Mouse (Mus musculus): ENCODE results near the gene Runx2. TPM values are rescaled to one million over a fixed set of nuclear protein-coding genes. Genes with fewer than 3 reads are reported as not detected.

Gene Runx2
- under 1 TPM; 0.35 to 0.41 TPM for total RNA-seq (2021)
- long read RNA-seq, experiment 1, result 0 reads
- long read RNA-seq, experiment 2, partial matches to known transcripts, result 0 of 1 reads
- long read RNA-seq, experiment 2, other reads (novel, unspliced or antisense), result 1 of 1 reads

DNA sequence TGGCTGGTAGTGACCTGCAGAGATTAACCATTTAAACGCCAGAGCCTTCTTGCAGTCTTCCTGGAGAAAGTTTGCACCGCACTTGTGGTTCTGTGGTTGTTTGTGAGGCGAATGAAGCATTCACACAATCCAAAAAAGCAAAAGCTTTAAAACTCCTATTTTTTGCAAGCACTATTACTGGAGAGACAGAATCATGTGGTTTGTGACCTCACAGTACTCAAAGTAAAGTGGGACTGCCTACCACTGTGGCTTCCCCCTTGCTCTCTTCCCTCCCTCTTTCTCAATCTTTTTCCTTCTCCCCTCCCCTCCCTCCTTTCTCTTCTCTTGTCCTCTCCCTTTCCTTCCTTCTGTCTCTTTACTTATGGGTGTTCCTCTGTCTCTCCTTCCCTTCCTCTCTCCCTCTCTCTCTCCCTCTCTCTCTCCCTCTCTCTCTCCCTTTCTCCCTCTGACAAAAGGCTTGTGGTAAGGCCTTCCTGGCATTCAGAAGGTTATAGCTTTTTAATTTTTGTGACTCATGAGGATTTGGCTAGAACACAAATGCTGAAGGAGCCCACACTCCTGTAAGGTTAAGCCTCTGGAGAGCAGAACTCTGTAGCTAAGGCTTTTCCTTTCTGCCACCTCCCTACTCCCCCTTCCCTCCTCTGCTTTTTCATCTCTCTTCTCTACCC, at the start of gene Runx2:
Gene Runx2, minus strand, starts transcription at position 290 of the 668 bp plus-strand sequence.
- DNase-seq, result no peak

DNA sequence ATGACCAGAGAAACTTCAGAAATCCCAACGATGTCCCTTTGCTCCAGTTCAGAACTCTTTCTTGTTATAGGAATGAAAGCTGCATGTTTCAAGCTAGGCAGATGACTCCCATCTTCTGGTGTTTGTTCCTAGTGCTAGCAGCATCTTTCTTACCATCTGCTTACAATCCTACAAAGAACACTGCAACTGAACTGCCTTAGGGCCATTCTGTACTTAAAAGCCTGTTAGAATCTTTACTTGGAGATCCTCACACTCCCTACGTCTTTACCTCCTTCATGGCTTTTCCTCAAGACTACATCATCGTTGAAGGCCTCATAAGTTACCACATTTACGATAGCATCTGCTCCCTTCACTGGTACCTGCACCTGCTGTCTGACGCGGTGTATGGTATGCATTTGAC, 48.6 kb upstream of the Runx2 start:
- DNase-seq, result no peak

DNA sequence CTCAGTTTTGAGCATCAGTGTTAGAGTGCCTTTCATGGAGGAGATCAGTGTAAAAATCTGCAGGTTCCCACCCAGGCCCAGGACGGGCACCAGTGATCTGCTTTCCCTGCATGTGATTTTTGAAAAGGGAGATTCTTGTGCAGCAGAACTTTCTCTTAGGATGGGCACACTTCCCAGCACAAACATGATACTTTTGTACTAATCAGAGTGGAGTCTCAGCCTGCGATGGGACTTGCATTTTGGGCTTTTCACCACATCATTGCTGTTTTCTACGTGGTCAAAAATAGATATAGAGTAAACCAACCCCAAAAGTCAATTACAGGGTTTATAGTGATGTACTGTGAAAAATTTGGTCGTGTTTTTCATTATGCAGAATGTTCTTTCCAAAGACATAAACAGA, 27.6 kb upstream of the Runx2 start:
- no peak for DNase-seq

DNA sequence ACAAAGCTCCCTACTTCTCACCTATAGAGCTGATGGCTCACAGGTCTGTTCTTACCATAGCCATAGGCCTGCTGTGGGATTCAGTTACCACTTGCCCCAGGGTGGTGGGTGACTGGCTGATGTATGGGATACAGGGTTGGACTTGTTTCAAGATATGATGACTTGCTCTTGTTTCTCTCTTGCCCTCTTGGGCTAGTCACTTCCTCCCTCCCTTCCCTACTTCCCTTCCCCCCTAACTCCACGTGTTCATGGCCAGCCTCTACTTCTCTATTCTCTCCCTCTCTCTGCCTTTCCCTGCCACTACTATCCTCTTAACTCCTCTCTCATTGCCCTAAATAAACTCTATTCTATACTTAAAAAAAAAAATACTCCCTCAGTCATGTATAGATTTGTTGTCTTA, 16.6 kb upstream of the Runx2 start:
- DNase-seq, result no peak

DNA sequence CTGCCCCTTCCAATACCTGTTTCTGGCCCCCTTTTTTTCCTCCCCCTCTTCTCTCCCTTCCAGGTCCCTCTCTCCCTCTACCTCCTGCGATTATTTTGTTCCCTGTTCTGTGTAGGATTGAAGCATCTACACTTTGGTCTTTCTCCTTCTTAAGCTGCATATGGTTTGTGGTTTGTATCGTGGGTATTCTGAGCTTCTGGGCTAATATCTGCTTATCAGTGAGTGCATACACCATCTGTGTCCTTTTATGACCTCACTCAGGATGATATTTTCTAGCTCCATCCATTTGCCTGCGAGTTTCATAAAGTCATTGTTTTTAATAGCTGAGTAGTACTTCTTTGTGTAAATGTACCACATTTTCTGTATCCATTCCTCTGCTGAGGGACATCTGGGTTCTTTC, 15.0 kb upstream of the Runx2 start:
- no peak for DNase-seq

DNA sequence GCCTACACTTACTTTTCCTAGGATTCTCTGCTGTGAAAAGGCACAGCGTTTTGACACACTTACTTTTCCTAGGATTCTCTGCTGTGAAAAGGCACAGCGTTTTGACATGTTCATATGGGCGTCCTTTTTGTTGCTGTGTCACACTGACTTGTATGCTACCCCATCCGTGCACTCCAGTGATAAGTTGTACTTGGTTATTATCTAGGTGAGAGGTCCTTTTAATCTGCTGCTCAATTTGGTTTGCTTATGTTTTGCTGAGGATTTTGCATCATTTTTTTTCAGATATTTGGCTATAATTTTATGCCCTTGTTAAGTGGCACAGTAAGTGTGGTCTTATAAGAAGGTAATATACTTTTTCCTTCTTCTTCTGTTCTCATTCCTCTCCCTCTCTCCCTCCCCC, 13.4 kb upstream of the Runx2 start:
- no peak for DNase-seq

DNA sequence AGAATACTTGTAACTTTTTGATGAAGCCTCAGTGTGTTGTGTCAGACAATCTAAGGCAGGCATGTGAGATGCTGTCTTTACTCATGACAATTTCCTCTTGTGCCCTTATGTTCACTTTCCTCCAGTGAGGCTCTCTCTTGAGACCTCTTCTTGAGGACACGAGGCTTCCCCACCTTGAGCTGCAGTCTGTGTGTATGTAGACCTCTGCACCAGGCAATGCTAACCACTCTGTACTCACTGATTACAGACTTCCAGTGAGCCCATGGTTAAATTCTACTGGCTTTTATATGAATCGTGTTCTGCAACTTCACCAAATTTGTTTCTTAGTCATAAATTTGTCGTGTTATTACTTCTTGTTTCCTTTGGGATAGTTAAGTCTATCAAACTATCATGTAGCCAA, 12.5 kb upstream of the Runx2 start:
- DNase-seq, result no peak

DNA sequence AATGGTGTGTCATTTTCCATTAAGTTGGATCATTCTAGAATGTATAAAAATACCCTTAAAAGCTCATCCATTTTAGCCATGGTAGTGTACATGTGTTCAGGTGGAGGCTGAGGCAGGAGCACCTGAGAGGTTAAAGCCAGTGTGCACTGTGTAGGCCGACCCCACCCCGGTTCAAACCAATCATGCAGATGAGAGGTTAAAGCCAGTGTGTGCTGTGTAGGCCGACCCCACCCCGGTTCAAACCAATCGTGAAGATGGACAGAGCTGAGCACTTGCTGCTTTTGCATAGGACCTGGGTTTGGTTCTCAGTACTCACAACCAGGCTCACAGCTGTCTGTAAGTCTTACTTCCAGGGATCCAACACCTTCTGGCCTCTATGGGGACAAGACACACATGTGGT, 7.3 kb upstream of the Runx2 start:
- DNase-seq, result no peak

DNA sequence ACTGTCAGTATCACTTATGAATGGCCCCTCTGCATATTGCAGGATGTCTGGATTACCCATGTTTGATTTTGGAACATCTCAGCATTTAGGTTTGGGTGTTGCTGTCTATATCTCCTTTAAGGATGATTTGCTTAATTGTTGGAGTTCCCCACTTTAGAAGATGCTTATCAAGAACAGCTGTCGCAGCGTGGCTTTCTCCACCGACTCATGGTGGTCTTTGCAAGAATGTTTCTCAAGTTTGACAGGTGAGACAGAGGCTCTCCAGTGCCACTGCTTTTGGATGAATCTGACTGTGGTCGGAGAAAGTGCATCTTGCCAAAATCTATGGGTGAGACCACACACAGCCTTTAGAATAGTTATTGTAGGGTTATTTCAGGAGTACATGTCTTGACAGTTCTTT, 5.2 kb upstream of the Runx2 start:
- DNase-seq, result no peak

DNA sequence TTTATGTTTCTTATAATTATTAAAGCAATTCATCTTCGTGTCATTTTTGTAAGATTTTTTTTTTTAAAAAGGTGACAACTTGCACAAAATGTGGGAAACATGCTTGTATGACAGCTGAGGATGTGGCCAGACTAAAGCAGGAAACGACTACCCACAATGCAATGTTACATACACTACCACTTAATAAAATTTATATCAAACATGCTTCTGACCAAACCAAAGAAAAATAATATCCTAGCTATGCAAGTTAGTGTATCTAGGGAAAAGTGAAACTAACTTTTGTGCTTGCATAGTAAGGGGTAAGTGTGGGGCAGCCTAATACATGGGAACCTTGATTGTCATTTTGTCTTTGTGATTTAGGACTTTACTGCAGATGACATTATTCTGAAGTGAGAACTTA, 4.2 kb upstream of the Runx2 start:
- no peak for DNase-seq

DNA sequence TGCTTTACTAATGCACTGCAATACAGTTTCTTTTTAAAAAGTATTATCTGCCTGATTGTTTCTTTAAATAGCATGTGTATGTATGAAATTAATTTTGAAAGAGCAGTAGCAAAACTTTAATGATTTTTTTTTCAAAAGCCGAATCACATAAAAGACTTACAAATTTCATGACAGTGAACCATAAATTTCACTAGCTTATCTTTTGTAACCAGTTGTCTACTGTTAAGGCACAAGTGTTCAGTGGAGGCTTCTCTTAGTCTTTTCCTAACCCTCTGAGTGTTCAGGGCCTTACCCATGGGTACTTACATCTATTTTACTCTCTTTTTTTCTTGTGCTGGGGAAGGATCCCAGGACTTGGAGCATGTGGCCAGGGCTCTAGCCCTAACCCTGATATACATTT, 7.6 kb downstream of the Runx2 start:
- no peak for DNase-seq

DNA sequence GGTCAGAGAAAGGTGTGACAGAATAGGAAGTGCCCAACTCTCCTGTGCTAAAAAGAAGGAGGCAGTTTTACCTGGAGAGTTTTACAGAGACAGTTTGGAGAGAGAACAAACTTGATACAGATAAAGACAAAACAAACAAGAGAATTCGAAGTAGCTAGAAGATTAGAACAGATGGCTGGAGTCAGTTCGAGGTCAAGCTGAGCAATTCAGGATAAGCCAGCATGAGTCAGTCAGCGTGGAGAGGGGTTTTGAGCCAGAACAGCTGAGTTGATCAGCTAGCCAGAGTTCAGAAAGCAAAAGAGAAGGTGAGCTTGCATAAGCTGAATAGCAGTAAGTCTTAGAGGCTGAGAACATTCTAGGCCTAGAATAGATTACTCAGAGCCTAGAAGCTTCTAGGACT, 17.3 kb downstream of the Runx2 start:
- peak; percentile 20 to 31 for DNase-seq

DNA sequence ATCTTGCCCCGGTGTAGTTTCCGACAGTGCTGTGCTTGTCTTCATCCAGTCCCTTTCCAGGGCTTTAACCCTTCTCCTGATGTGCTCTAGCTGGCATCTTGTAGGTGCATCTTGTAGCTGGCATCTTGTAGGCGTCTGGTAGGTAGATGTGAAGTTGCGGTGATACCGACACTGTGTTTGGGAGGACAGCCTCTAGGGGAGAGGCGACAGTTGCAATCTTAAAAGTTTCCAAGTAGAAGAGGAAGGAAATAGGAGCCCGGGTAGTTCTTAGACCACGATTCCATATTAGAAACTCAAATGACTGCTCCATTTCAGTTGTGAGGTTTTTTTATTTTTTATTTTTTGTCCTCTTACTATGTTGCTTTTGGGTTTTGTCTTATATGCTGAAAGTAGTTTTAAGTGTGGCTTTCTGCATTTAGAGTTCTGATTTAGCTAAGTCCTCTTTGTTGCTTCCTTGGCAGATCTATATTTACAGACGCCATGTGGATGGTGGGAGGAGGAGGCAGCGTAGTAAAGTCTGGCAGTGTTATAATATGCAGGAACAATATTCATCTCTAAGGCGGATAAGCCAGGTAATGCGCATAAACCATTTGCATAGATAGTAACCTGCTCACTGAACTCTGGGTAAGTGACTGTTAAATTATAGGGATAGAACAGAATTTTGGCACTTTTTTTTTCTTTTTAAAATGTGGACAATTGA, 22.2 kb downstream of the Runx2 start:
- DNase-seq, result no peak

DNA sequence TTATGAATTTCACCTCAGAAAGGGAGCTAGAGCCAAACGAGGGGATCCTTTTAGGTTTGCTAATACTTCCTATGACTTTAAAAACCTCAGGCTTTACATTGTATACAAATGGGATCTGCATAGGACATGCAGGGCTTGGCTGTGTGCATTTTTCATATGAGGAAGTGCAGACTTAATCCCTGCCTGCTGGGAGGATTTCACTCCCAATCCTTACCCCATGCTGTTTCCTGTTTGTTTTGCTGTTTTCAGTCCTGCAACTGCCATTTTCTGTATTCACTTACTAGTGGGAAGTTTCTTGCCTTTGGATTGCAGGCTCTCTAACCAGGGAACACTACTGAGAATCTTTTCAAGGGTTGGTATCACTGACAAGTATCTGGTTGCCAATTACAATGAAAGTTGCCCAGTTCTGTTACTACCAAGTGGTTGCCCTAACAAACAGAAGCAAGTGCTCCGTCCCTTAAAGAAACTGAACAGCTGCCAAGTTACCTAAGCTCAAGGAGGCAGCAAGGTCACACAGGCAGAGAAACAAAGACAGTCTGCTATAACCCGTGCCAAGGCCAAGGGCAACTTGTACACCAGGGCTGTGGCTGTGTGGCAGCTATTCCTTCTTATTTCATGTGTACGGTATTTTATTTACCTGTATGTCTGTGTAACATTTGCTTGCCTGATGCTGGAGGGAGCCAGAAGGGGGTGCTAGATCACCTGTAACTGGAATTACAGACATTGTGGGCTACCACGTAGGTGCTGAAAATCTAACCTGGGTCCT, 25.4 kb downstream of the Runx2 start:
- peak; percentile 11 to 23 for DNase-seq

DNA sequence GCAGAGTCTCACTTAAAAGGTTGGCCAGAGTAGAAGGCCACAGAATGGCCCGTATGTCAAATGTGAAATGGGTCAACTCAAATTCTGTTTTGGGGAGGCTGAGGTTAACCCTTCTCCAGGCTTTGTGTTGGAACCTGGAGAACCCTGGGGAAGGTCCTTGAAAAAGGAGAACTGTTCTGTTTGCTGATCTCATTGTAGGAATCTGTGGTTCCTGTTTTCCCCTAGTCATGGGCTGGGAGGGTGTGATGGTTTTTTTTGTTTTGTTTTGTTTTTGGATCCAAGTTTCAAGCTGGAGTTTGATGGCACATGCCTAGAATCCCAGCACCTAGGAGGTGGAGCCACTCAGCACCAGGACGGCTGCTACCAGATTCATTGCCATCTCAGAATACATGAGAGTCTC, 31.5 kb downstream of the Runx2 start:
- peak in 1 of 2 experiments; percentile 4 for DNase-seq

DNA sequence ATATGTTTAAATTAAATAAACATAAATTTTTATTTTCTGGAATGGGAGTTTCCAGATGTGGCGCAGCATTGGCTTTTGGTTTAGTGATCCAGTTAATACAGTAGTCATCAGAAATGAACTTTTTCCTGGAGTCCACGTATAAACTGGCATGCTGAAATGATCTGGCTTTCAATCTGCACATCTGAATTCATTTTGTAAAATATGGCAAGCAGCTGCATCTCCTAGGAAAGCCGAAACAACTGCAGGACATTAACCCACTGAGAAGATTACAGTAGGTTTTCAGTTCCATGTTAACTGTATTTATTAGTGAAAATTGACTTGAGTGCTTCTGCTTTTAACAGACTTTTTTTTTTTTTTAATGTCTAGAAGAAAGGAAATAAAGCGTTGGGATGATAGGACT, 32.2 kb downstream of the Runx2 start:
- DNase-seq, result no peak

DNA sequence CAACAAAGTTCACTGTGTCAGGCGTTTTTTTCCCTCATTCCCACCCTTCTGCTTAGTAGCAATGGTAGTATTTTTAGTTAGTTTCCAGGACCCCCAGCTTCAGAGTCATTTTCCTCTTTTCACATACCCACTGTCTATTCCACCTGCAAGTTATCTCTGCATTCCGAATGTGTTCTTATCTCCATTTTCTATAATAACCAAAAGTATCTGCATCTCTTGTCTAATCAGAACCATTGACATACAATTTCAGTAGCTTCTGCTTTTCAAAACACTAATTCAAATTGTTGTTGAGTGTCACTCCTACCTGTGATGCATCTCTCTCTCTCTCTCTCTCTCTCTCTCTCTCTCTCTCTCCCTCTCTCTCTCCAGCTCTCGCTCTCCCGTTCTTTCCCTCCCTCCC, 34.2 kb downstream of the Runx2 start:
- no peak for DNase-seq

DNA sequence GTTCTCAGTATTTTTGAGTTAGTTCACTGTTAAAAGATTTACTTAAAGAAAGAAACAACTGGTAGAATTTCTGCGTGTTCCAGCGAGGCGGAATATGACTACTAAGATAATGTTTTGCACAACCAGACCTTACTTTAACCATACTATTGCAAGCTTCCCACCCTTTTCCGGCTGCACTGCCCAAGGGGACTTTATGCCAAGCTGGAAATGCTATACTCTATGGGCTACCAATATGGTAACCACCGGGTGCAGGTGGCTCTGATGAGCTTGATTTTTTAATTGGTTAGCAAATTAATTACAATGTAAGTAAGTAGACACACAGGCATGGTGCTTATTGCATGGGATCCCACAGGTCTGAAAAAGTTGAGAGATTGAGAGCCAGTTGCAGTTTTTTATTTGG, 36.5 kb downstream of the Runx2 start:
- no peak for DNase-seq

DNA sequence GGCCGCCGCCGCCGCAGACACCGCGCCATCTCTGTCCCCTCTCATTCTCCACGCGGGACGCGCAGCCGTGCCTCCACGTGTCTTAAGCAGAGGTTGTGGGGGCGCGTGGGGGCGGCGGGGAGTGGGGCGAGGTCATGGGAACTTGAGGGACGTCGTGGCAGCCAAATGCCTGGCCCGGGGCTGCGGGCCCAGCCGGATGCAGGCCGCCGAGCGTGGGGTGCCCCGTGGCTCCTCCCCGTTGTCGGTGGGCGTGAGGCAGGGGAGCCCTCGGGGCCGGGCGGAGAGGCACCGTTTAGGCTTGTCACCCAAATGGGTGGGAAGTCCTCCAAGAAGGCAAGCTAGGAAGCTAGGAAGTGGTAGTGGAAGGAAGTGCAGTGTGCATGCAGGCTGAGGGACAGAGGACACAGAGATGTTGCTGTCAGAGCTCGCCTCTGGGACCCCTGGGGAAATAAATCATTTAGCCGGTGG, 37.2 kb downstream of the Runx2 start:
- DNase-seq, result peak; percentile 75 to 80

DNA sequence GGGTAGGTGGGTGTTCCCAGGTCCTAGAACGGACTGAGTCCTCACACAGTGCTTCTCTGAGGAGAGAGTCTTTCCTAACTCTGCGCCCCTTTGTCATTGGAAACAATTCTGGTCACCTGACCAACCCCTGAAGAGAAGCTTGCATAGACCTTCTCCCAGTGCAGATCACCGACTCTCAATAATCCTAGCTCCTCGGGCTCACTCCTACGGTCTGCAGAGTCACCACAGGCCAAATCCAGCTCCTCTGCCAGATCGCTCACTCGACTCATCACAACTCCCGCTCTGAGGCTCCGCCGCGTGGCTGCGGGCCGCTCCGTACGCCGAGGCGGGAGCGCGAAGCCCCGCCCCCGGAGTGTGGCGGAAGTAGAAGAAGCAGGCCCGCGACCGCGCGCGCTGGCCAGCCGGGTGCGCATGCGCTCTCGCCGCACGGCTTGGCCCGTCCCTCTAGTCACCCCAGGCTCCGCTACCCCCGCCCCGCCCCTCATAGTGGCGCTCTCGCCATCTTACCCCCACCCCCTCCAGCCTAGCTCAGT, 37.8 kb downstream of the Runx2 start, which contains the start of gene Supt3:
Gene Supt3, plus strand, starts transcription at position 415 of the 533 bp plus-strand sequence.
- peak; percentile 97 for DNase-seq

DNA sequence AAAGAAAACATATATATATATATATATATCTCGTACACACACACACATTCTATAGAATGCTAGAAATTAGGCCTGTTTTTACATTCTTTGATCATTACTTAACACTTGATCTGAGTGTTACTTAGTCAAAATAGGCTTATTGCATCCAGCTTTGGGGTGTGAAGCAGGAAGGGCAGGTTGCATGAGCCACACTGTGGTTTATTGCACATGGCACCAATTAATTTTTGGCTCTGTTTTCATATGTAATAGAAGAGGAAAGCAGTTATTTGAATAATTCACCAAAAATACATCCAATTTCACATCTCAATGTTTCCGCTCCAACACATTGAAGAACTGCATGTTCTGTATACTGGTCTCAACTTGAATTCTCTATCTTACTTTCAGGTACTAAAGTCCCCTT, 42.0 kb downstream of the Runx2 start:
- DNase-seq, result no peak

DNA sequence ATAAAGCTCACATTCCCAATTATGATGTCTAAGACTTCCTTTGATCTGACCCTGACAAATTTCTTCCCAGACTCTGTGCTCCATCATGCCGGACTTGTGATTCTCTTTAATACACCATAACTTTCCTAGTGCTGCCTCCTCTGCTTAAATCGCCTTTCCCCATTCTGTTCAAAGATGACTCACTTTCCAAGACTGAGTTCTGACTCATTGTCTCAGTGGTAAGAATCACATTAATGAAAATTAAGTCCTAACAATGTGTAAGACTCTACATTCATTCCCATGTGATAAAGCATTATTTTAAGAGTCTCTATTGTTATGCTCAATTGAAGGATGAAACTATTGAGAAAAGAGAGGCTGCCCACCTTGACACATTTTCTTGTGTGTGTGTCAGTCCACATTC, 43.7 kb downstream of the Runx2 start:
- no peak for DNase-seq

DNA sequence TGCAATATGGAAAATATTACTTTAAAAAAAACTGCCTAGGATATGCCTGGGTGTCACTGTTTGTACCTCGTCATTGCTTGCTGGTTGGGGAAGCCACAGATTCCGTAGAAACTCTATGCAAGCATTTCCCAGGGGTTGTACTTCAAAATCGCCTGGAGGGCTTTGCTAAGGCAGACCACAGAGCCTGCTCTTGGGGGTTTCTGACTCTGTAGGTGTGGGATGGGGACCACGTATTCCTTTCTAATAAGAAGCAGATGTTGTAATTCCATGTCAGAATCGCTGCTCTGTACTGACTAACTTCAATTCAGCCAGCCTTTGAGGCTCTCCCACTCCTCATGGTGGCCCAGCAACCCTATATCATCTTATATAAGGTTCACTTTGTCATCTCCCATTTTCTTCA, 46.1 kb downstream of the Runx2 start:
- no peak for DNase-seq

Data from heart, adult 18-20 months (tissue).